Mouse (Mus musculus): ENCODE measurements around the gene Ceacam16.

Gene Ceacam16

DNA sequence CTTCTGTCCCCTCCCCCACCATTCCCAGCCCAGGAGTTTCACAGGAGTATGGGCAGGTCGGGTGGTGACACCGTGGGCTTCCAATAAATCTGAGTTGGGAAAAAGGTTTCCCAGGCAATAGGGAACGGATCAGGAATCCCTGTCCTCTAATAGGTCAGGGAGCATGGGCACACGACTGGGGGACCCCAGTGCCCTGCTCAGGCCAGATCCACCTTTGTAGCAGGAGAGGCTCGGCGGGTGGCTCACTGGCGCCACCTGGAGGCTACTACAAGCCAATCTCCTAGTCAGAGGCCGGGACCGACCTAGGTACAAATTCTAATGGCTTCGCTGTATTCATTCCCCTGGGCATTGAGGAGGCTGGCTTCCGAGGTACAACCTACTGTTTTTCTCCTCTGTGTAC lies 17.5 kb downstream of the Ceacam16 start:
- peak; percentile 41 for DNase-seq (ENCODE audit: low read depth, low spot score)

DNA sequence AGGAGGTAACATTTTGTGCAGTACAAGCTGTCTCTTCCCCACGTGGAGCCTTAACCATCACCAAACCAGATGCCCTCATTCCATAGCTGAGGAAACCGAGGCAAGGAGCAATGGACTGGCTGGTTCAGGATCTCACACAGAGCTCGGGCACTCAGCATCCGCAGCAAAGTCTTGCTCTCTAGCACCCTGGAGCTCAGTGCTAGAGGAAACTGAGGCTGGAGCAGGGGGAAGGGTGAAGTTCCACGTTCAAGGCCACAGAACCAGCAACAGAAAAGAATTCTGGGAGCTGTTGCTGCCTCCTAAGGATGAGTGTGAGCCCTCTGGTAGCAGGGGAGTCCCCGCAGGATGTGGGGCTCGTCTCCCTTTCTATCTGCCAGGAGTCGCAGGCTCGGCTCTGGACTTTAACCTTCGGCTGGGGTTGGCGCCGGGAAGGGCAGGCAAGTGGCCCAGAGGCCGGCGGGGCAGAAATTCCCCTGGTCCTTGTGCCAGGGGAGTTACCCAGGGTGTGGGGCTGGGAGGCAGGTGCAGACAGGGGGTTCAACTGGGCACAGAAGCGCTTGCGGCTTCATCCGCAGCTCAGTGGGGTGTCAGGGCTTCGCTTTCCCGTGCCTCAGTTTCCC lies 18.1 kb downstream of the Ceacam16 start:
- no peak for DNase-seq (ENCODE audit: low read depth, low spot score)

DNA sequence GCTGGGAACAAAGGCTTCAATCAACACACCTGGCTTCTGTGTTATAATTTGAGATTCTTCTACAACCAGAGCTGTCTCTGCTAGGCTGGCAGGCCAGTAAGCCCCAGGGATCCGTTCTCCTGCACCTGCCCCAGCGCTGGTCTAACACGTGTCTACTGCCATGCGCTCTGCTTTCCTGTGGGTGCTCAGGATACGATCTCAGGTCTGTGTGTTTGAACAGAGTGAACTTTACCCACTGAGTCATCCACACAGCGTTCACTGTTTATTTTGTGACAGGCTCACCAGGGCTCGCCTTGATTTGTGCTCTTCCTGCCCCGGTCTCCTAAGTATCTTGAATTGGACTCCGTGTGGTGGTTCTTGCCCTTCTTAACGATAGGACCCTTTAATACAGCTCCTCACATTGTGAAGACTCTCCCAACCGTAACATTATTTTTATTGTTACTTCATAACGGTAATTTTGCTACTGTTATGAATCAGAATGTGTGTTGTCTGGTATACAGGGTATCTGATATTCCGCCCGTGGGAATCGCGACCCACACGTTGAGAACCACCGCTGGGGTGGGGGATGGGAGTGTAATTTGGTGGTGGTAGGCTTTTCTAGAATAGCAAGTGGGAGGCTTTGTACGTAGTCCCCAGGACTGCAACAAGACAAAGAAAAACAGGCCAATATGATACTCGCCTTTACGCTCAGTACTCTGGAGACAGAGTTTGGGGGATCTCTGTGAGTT lies 19.2 kb downstream of the Ceacam16 start:
- no peak for DNase-seq (ENCODE audit: low read depth, low spot score)

DNA sequence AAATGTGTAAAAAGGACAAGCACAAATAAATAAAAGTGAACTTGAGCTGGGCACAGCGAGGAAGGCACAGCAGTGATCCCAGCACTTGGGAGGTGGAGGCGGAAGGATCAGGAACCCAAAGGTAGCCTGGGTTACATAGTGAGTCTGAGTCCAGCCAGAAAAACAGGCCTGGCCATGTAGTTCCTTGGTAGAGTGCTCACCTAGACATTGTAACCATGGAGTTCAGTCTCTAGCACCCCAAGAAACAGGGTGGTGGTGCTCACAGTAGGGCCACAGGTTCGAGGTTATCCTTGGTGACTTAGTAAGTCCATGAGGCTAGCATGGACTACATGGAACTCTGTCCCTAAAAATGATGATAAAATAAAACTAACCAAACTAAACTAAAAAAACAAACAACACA lies 20.2 kb downstream of the Ceacam16 start:
- no peak for DNase-seq (ENCODE audit: low read depth, low spot score)

DNA sequence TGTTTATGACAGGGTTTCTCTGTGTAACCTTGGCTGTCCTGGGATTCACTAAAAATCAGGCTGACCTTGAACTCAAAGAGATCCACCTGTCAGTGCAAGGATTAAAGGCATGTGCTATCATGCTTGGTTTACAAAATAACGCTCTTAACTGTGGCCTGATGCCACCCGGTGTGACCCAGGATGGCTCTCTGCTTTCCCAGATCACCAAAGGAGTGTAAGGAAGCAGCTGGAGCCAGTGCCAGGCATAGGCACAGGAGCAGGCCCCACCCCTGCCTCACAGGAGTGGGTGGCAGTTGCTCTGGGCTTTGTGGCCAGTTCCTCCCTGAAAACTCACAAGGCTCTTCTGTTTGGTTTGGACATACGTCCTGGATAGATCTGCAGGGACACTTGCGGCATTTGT lies 20.7 kb downstream of the Ceacam16 start:
- DNase-seq (ENCODE audit: low read depth, low spot score) = no peak

DNA sequence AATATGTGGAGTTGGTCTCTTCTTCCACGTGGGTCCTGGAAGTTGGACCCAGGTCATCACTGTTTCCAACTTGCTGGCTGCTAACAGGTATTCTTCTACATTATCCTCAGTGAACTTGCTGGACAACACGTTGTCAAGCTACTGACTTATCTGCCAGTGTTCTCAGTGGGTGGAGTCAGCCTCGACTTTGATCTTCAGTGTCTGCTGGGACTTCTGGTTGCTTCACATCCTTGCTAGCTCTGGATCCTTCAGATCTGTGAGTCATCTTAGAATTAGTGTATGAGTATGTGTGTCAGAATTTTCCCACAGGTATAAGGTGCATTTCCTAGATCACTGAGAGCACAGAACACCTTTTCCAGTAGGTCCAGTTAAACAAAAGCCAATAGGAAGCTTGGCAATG lies 24.3 kb downstream of the Ceacam16 start:
- no peak for DNase-seq (ENCODE audit: low read depth, low spot score)

DNA sequence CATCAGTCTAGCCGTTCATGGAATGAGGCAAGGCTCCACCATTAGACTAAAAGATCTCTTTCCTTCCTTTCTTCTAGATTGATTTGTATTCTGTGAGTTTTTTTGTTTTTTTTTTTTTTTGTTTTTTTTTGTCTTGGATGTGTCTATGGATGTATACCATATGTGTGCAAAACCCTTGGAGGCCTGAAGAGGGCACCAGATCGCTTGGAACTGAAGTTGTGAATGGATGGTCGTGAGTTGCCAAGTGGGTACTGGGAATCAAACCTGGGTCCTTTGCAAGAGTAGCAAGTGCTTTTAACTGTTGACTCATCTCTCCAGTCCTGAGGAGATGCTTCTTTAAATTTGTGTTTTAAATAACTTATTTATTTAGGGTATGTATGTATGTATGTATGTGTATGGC lies 27.0 kb downstream of the Ceacam16 start:
- no peak for DNase-seq (ENCODE audit: low read depth, low spot score)

DNA sequence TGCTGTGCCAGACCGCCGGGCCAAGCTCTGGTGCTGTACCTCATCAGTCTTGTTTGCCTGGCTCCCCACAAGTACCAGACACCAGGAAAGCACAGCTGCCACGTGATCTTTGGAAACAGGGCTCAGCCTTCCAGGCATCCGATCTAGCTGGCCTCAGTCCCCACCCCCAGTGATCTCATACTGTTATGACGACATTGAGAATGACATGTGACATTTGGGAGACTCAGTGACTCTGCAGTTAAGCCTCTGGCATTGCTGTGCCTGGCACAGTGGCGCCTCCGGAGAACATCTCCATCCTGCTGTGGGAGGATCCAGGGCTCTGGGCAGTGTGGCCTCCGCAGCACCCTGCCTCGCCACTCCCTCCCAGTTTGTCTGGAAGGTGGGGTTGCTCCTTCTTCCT lies 29.3 kb downstream of the Ceacam16 start:
- DNase-seq (ENCODE audit: low read depth, low spot score) = no peak

DNA sequence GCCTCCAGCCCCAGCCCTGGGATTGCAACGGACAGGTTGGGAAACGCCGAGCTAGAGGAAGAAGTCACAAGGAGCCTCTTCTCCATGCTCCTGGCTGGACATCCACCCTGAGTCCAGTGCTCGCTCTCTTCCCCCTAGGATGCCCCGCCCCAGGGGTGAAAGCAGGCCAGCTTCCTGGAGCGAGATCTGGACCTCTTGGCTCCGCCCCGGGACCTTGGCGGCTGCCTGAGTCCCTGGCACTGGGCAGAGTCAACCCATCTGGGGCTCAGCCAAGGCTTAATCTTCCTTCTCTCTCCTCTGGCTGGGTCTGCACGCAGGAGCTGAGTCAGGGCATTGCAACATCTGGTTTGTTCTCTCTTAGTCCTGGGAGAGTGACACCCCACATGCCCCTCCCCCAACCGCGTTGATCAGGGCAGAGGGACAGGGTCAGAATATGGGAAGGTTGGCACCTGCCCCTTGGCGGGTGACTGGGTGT lies 30.4 kb downstream of the Ceacam16 start:
- DNase-seq (ENCODE audit: low read depth, low spot score) = no peak

DNA sequence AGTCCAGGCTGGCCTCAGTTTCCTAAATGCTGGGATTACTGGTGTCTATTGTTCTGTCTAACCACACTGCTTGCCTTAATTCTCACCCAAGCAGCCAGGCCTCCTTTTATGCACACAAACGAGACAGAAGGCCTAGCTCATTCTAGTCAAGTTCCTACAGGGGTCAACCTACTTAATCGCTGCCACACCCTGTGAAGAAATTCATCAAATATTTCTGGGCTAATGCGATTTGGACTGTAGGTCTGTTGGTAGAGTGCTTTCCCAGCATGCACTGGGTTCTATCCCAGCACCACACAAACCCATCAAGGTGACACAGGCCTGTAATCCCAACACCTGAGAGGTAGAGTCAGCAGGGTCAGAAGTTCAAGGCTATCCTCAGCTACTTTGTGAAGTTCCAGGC lies 31.4 kb downstream of the Ceacam16 start:
- no peak for DNase-seq (ENCODE audit: low read depth, low spot score)

DNA sequence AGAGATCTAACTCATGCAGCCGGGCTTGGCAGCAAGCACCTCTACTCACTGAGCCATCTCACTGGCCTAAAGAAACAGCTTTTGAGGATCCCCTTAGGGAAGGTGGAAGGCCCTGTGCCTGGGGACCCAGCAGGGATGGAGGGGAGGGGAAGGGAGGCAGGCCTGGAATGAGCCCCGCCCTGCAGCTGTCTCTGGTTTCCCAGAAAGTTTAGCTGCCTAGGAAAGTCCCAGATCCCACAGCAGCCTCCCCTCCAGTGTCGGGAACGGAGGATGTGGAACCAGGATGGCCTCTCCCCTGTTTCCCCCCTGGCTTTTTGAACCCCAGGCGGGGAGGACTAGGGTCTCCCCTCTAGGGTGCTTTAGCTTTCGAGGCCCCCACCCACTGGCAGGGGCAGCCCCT lies 34.3 kb downstream of the Ceacam16 start:
- no peak for DNase-seq (ENCODE audit: low read depth, low spot score)

DNA sequence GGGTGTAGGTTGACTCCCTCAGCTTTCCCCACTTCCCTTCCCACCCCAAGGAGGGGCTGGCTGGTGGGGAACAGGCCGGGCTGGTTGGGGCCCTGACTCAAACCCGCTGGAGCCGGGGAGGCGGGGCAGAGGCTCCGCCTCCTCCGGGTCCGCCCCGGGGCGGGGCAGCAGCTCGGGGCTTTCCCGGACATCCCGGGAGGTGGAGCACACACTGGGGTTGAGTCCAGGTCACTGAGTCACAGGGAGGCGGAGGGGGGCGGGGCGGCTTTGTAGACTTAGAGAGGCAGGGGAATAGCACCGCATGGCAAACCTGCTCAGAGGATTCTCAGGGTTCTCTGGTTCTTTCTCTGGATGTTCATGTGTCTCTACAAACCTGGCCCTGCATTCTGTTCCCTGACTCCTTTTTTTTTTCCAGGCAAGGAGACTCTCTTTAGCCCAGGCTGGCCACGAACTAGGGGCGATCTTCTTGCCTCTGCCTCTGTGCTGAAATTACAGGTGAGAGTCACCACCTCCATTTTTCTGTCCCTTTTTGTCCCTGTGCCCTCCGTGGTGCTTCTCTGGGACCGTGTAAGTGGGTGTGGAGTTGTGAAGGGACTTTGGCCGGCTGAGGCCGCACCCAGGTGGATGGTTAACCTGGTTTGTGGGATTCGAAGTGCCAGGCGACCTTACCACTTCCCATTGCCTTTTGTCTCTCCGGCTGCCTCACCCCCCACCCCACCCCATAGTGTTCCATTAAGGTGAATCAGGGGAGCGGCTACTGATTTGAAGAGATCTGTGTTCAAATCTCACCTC lies 36.7 kb downstream of the Ceacam16 start:
- no peak for DNase-seq (ENCODE audit: low read depth, low spot score)

DNA sequence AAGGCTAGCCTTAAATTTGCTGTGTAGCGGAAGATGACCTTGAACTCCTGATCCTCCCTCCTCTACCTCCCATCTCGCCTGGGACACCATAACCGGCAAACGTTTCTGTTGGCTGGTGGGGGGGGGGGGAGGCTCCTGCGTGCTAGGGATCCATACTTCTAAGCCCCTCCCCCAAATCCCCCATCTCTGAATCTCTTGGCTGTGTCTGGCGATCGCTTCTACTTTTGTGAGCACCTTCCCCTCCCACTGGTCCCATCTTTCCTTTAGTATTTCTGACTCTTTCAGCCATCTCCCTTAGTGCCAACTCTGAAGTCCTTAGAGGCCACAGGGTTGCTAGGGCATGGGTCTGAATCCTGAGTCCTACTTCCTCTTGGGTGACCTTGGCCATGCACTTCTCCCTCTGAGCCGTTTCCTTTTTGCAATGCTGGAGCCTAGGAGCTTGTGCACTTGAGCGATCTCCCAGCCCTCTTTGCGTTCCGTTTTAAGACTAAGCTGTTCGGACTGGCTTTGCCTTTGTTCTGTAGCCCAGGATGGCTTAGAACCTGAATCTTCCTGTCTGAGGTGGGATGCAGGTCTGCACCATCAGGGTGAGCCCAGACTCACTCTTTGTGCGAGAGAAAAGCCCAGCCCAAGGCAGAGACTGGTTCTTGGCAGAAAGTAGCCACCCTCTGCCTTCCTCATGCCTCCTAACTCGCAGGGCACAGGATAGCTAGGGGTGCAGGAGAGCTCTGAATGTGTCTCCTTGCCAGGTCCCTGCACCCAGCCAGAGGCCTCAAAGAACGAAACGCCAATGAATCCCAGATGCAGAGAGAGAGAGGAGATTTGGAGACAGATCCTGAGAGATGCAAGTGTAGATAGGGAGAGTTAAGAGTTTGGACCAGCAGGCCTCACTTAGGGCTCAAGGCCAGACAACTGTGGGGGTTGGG lies 37.6 kb downstream of the Ceacam16 start:
- DNase-seq (ENCODE audit: low read depth, low spot score) = no peak

DNA sequence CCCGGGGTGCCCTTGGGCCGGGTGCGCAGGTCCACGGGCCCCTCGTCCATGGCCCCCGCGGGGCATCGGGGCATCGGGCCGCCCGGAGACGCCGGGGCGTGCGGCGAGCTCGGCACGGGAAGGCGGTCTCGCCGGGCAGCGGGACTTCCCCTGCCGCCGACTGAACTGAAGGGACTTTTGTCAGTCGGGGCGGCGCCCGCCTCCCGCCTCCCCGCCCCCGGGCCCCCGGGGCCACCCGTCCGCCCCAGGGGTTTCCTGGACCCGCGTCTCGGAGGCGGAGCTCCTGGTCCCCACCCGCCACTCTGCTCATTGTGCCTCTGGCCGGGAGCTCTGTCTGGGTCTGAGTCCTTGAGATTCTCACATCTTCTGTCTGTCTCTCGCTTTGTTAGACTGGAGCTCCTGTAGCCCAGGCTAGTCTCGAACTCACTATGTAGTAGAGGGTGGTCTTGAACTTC lies 38.5 kb downstream of the Ceacam16 start, which contains the start of gene Bcl3:
TSS of gene Bcl3 (minus strand) at position 167 of the 455 bp plus-strand sequence.
- DNase-seq (ENCODE audit: low read depth, low spot score) = no peak

DNA sequence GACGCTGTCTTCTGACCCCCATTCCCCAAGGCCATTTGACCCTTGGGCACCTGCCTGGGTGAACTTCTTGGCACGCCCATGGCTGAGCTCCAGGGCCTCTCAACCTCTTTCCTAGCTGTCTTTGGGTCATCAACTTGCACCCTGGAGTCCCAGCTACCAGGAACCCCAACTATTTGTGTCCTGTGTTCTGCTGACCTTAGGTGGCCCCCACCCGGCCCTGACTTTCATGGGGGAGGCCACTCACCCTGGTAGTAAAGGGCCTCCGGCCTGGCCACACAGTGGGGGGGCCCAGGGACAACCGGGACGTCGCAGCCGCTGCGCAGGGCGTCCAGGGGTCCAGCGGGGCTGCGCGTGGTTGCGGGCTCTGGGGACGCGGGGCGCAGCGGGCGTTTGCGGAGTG lies 38.9 kb downstream of the Ceacam16 start:
- DNase-seq (ENCODE audit: low read depth, low spot score) = no peak

DNA sequence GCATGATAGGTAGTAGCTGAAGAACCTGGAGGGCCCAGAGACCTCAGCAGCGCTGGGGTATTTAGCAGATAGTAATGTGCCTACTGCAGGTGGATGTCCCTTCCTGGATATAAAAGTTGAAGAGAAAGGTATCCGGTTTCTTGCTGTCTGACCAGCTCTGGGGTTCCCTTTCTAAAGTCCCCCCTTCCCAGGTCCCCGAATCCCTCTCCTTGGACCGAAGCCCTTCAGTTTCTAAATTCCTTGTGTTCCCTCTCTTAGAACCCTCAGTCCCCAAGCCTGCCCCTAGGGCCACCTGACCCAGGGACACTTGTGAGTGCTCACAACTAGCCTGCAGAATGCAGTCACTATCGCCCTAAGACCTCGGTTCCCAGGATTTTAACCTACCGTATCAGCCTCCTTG lies 39.5 kb downstream of the Ceacam16 start:
- DNase-seq (ENCODE audit: low read depth, low spot score) = no peak

DNA sequence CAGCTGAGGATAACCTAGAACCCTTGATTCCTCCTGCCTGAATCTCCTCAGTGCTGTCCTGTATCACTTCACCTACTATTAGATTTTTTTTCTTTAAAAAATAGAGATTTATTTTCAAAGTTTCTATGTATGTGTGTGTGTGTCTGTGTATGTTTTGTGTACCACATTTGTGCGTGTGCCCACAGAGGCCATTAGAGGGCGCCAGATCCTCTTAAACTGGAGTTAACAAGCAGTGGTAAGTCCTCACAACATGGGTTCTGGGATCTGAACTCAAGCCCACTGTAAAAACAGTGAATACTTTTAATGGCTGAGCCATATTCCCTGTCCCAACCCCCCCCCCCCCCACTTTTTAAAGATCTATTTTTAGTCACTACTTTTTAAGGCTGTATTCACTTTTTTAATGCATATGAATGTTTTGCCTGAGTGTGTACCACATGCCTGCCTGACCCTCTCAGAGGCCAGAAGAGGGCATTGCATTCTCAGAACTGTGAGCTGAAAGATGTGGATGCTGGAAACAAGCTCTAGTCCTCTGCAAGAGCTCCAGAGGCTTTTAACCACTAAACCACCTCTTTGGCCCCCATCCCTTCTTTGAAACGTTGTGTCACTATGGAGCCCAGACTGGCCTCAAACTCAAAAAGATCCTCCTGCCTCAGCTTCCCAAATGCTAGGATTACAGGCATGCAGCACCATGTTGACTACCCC lies 40.6 kb downstream of the Ceacam16 start:
- DNase-seq (ENCODE audit: low read depth, low spot score) = no peak

DNA sequence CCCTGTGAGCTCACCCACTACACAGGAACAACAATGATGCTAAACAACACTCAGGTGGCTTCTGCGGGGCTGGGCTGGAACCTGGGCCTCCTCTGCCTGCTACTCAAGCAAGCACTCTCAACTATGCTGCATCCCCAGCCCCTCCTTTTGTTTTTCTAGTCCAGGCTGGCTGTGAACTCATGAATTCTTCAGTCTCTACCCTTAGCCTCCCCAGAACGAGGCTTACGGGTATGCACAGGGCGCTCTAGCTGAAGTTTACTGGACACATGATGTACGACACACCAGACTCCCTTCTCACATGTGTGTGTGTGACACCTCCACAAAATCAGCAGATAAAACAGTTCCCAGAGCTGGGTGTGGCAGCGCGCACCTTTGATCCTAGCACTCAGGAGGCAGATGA lies 42.2 kb downstream of the Ceacam16 start:
- DNase-seq (ENCODE audit: low read depth, low spot score) = no peak

DNA sequence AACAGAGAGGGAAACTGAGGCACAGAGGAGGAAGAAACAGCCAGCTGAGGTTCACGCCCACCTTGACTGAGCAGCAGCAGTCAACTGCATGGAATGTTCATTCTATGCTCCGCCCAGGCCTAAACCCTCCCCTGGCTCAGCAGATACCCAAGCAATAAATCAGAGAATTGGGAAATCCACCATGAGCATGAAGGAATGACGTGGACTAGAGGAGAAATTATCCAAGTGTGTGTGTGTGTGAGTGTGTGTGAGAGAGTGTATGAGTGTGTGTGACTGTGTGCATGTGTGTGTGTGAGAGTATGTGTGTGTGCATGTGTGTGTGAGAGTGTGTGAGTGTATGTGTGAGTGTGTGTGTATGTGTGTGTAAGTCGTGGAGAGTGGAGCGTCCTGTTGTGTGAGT lies 42.7 kb downstream of the Ceacam16 start:
- DNase-seq (ENCODE audit: low read depth, low spot score) = no peak

DNA sequence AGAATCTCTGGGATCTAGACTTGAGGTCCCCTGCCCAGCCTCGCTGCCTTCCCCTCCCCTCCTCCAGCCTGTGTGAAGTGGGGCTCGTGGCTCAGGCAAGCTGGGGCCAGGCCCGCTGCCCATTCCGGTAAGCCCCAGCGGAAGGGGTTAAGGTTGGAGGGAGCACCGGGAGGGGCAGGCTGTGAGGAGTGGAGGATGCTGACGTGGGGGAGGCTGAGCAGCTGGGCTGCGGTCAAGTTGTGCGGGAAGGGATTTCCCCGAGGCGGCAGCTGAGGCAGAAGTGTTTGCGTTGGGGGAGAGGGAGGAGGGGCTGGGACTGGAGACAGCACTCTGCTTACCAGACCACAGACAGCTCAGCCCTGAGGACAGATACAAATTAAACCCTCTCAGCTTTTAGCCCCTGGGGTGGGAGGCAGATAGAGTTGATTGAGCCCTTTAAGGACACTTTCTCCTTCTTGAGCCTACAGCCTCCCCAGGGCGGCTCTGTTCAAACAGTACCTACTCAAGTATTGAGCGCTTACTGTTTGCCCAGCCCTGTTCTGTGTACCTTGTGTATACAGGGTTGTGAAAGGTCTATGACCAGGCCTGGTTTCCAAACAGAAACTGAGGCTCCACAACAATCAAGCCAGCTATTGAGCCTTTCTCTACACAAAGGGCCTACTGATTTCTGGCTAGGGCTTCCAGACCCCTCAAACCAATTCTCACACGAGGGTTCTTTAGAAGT lies 43.6 kb downstream of the Ceacam16 start:
- DNase-seq (ENCODE audit: low read depth, low spot score) = no peak
